Comparison of ENCODE assay signal across 8 mouse cellular contexts in genomic region chr11:69062194-69062760, GRCm38 (mm10). TPM values are rescaled to one million over a fixed set of nuclear protein-coding genes. Genes with fewer than 3 reads are reported as not detected.
DNase-seq lines count a peak whose midpoint lies in the region; ATAC-seq lines count a peak whose summit lies in the region.

No protein-coding gene starts in this region.

- WGBS in embryonic facial prominence, embryonic 13.5 days, result under 1% methylated on average over 17 of the region's 17 CpGs
- WGBS in heart, embryonic 15.5 days, result under 1% methylated on average over 17 of the region's 17 CpGs
- WGBS in liver, embryonic 16.5 days (ENCODE audit: insufficient replicate concordance), result under 1% methylated on average over 17 of the region's 17 CpGs
- under 1% methylated on average over 17 of the region's 17 CpGs for WGBS in neural tube, embryonic 15.5 days

- H3K9me3 ChIP-seq in embryonic facial prominence, embryonic 13.5 days, result no peaks in the 10 kb centered on the region
- no peaks in the 10 kb centered on the region for H3K9me3 ChIP-seq in heart, embryonic 15.5 days (replicated peaks)
- H3K9me3 ChIP-seq in liver, embryonic 16.5 days (replicated peaks; ENCODE audit: control insufficient read depth, low read length), result no peaks in the 10 kb centered on the region
- no peaks in the 10 kb centered on the region for H3K9me3 ChIP-seq in neural tube, embryonic 15.5 days (replicated peaks)

- peaks cover 47% of the 10 kb centered on the region for H3K4me1 ChIP-seq in embryonic facial prominence, embryonic 13.5 days
- H3K4me1 ChIP-seq in heart, embryonic 15.5 days (replicated peaks), result peaks cover 48% of the 10 kb centered on the region
- H3K4me1 ChIP-seq in liver, embryonic 16.5 days (ENCODE audit: control insufficient read depth, low read depth, low read length), result peaks cover 46% of the 10 kb centered on the region
- H3K4me1 ChIP-seq in neural tube, embryonic 15.5 days, result peaks cover 56% of the 10 kb centered on the region

- no peak for ATAC-seq in embryonic facial prominence, embryonic 13.5 days (ENCODE audit: insufficient number of reproducible peaks, insufficient read depth, low FRiP score, low TSS enrichment, low read depth)
- ATAC-seq in heart, embryonic 15.5 days (replicated peaks; ENCODE audit: insufficient number of reproducible peaks, insufficient read depth, low FRiP score, low read depth), result no peak
- no peak for ATAC-seq in liver, embryonic 16.5 days (ENCODE audit: low read depth)
- peak; percentile 23; the same call in 1 of the 2 replicates for ATAC-seq in neural tube, embryonic 15.5 days (ENCODE audit: low FRiP score)

- H3K36me3 ChIP-seq in embryonic facial prominence, embryonic 13.5 days, result no peaks in the 10 kb centered on the region
- no peaks in the 10 kb centered on the region for H3K36me3 ChIP-seq in heart, embryonic 15.5 days
- H3K36me3 ChIP-seq in liver, embryonic 16.5 days (ENCODE audit: control insufficient read depth, insufficient read depth), result no peaks in the 10 kb centered on the region
- H3K36me3 ChIP-seq in neural tube, embryonic 15.5 days, result no peaks in the 10 kb centered on the region

- H3K4me3 ChIP-seq in embryonic facial prominence, embryonic 13.5 days, result peak overlapping the region; percentile 78
- peak overlapping the region; percentile 61 for H3K4me3 ChIP-seq in heart, embryonic 15.5 days
- peak overlapping the region; percentile 81 for H3K4me3 ChIP-seq in liver, embryonic 16.5 days (ENCODE audit: low read depth, low read length)
- peak overlapping the region; percentile 58 for H3K4me3 ChIP-seq in neural tube, embryonic 15.5 days (replicated peaks)

- peak overlapping the region; percentile 84 for H3K4me2 ChIP-seq in embryonic facial prominence, embryonic 13.5 days
- H3K4me2 ChIP-seq in heart, embryonic 15.5 days, result peak overlapping the region; percentile 90
- peak overlapping the region; percentile 97 for H3K4me2 ChIP-seq in liver, embryonic 16.5 days (ENCODE audit: low read depth, low read length)
- H3K4me2 ChIP-seq in neural tube, embryonic 15.5 days, result peak overlapping the region; percentile 92

- peak; percentile 82 for DNase-seq in A20 (ENCODE audit: low read depth, low spot score)
- peak; percentile 62 for DNase-seq in adrenal gland, adult 8-10 months
- peak; percentile 86 for DNase-seq in kidney, postnatal 14 days
- DNase-seq in thymus, postnatal 25 days, result peak; percentile 76

- no peak overlapping the region for H3K9ac ChIP-seq in embryonic facial prominence, embryonic 13.5 days
- peak overlapping the region; percentile 46; the same call in 1 of the 2 replicates for H3K9ac ChIP-seq in heart, embryonic 15.5 days
- H3K9ac ChIP-seq in liver, embryonic 16.5 days (ENCODE audit: low read depth, low read length), result peak overlapping the region; percentile 49
- no peak overlapping the region for H3K9ac ChIP-seq in neural tube, embryonic 15.5 days (replicated peaks)

- H3K27ac ChIP-seq in embryonic facial prominence, embryonic 13.5 days, result peak overlapping the region; percentile 64; the same call in 1 of the 2 replicates
- H3K27ac ChIP-seq in heart, embryonic 15.5 days, result peak overlapping the region; percentile 82
- H3K27ac ChIP-seq in liver, embryonic 16.5 days (ENCODE audit: low read length), result peak overlapping the region; percentile 81
- peak overlapping the region; percentile 74 for H3K27ac ChIP-seq in neural tube, embryonic 15.5 days (replicated peaks)

- no peaks in the 10 kb centered on the region for H3K27me3 ChIP-seq in embryonic facial prominence, embryonic 13.5 days
- no peaks in the 10 kb centered on the region for H3K27me3 ChIP-seq in heart, embryonic 15.5 days
- no peaks in the 10 kb centered on the region for H3K27me3 ChIP-seq in liver, embryonic 16.5 days (ENCODE audit: control insufficient read depth, insufficient read depth, low read depth, low read length)
- H3K27me3 ChIP-seq in neural tube, embryonic 15.5 days (replicated peaks), result no peaks in the 10 kb centered on the region

RNA-seq across cellular contexts. Expression of gene Borcs6, which starts 2.8 kb away (rescaled TPM):
- total RNA-seq in adrenal gland, adult 8-10 months (2022), result 10 to 100 TPM; 29.8 to 33.9 (median 31.5) TPM
- polyA plus RNA-seq in embryonic facial prominence, embryonic 13.5 days (2015; fragmentation: Nextera tagmentation; extraction: Ambion mirVana), result 8.9 and 10.3 TPM in 2 replicates
- polyA plus RNA-seq in heart, embryonic 15.5 days (2015; fragmentation: Nextera tagmentation; extraction: Ambion mirVana), result 10.5 and 11.7 TPM in 2 replicates
- 3.1 and 3.6 TPM in 2 replicates for polyA plus RNA-seq in liver, embryonic 16.5 days (2015; fragmentation: Nextera tagmentation; extraction: Ambion mirVana)
- 20.6 and 24.0 TPM in 2 replicates for polyA plus RNA-seq in neural tube, embryonic 15.5 days (2015; fragmentation: Nextera tagmentation; extraction: Ambion mirVana)

RNA-seq across cellular contexts. Expression of gene Tmem107, which starts 8.3 kb away (rescaled TPM):
- total RNA-seq in adrenal gland, adult 8-10 months (2022), result 10 to 100 TPM; 13.1 to 28.3 (median 19.4) TPM
- 47.2 and 48.2 TPM in 2 replicates for polyA plus RNA-seq in embryonic facial prominence, embryonic 13.5 days (2015; fragmentation: Nextera tagmentation; extraction: Ambion mirVana)
- 37.0 and 40.9 TPM in 2 replicates for polyA plus RNA-seq in heart, embryonic 15.5 days (2015; fragmentation: Nextera tagmentation; extraction: Ambion mirVana)
- 20.2 and 21.7 TPM in 2 replicates for polyA plus RNA-seq in liver, embryonic 16.5 days (2015; fragmentation: Nextera tagmentation; extraction: Ambion mirVana)
- 33.3 and 39.2 TPM in 2 replicates for polyA plus RNA-seq in neural tube, embryonic 15.5 days (2015; fragmentation: Nextera tagmentation; extraction: Ambion mirVana)

RNA-seq across cellular contexts. Expression of gene Aurkb, which starts 16.8 kb away (rescaled TPM):
- 1 to 10 TPM; 1.7 to 2.9 (median 2.3) TPM for total RNA-seq in adrenal gland, adult 8-10 months (2022)
- polyA plus RNA-seq in embryonic facial prominence, embryonic 13.5 days (2015; fragmentation: Nextera tagmentation; extraction: Ambion mirVana), result 152 and 153 TPM in 2 replicates
- polyA plus RNA-seq in heart, embryonic 15.5 days (2015; fragmentation: Nextera tagmentation; extraction: Ambion mirVana), result 64.3 and 92.4 TPM in 2 replicates
- 101 and 107 TPM in 2 replicates for polyA plus RNA-seq in liver, embryonic 16.5 days (2015; fragmentation: Nextera tagmentation; extraction: Ambion mirVana)
- polyA plus RNA-seq in neural tube, embryonic 15.5 days (2015; fragmentation: Nextera tagmentation; extraction: Ambion mirVana), result 15.6 and 47.4 TPM in 2 replicates

RNA-seq across cellular contexts. Expression of gene Vamp2, which starts 26.0 kb away (rescaled TPM):
- 100 to 1,000 TPM; 118 to 221 (median 178) TPM for total RNA-seq in adrenal gland, adult 8-10 months (2022)
- polyA plus RNA-seq in embryonic facial prominence, embryonic 13.5 days (2015; fragmentation: Nextera tagmentation; extraction: Ambion mirVana), result 91.5 and 101 TPM in 2 replicates
- 82.2 and 96.4 TPM in 2 replicates for polyA plus RNA-seq in heart, embryonic 15.5 days (2015; fragmentation: Nextera tagmentation; extraction: Ambion mirVana)
- polyA plus RNA-seq in liver, embryonic 16.5 days (2015; fragmentation: Nextera tagmentation; extraction: Ambion mirVana), result 16.4 and 25.4 TPM in 2 replicates
- polyA plus RNA-seq in neural tube, embryonic 15.5 days (2015; fragmentation: Nextera tagmentation; extraction: Ambion mirVana), result 347 and 355 TPM in 2 replicates

RNA-seq across cellular contexts. Expression of gene Per1, which starts 32.7 kb away (rescaled TPM):
- 100 to 1,000 TPM in 1 of 4 experiments, 10 to 100 TPM in 3; 30.0 to 119 (median 51.6) TPM for total RNA-seq in adrenal gland, adult 8-10 months (2022)
- 11.1 and 11.5 TPM in 2 replicates for polyA plus RNA-seq in embryonic facial prominence, embryonic 13.5 days (2015; fragmentation: Nextera tagmentation; extraction: Ambion mirVana)
- 16.1 and 25.2 TPM in 2 replicates for polyA plus RNA-seq in heart, embryonic 15.5 days (2015; fragmentation: Nextera tagmentation; extraction: Ambion mirVana)
- 6.9 and 8.5 TPM in 2 replicates for polyA plus RNA-seq in liver, embryonic 16.5 days (2015; fragmentation: Nextera tagmentation; extraction: Ambion mirVana)
- polyA plus RNA-seq in neural tube, embryonic 15.5 days (2015; fragmentation: Nextera tagmentation; extraction: Ambion mirVana), result 10.0 and 11.9 TPM in 2 replicates

Comparison
In these comparisons a context has a peak if more than half of its experiments do, and no peak if none do; other contexts are left out.
1. H3K9ac ChIP-seq: peak in heart, embryonic 15.5 days (single experiment) and liver, embryonic 16.5 days (single experiment); none in embryonic facial prominence, embryonic 13.5 days (single experiment) and neural tube, embryonic 15.5 days (single experiment).
2. Peak in every context shown above with its lines, with median percentiles within 50 percentile points of each other: DNase-seq, H3K27ac ChIP-seq, H3K4me2 ChIP-seq and H3K4me3 ChIP-seq.